Mouse (Mus musculus): ENCODE data around the gene Tex28.

DNA sequence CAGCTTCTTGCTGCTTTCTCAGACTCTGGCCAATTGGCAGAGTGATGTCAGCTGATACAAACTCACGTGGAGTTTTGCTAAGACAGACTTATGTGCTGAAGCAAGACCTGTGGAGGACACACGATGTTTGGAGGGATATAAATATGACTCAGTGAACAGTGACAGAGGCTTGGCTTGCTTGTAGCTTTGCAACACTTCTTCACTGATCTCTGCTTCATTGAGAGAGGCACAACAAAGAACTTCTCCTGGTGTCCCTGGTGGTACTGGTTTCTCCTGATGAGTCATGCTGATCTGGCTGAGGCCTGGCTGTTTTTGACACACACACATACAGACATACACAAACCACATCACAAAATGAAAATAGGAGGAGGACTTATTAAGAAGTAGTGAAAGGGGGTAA, 61.7 kb downstream of the Tex28 start:
- TF ChIP-seq POLR2A (IDR thresholded peaks at IDR 0.05; ENCODE audit: insufficient read depth, low read length) (no peak), CTCF (IDR thresholded peaks at IDR 0.05; ENCODE audit: low read depth, low read length) (no peak), EP300 (IDR thresholded peaks at IDR 0.05; ENCODE audit: insufficient read depth, low read depth, low read length) (no peak)
